Mouse (Mus musculus): Measurements from ENCODE around the gene Lmbr1l. TPM values are rescaled to one million over a fixed set of nuclear protein-coding genes. Genes with fewer than 3 reads are reported as not detected.
"Not testable (repeated sequence)": the region's sequence is repeated elsewhere in the genome, so short reads cannot be mapped to it uniquely, and the experiment has no call there.

Gene Lmbr1l
- polyA plus RNA-seq, 2 experiments from 2014 or later: 24.2 to 42.0 TPM

GRCm38 (mm10) chr15:98934217-98934839, 16.3 kb upstream of the Lmbr1l start, which contains the start of gene Tuba1b:
TSS of gene Tuba1b (minus strand) at chr15:98934565.
- ATAC-seq: peak; percentile 78

- peak; percentile 58 for ATAC-seq
Measured at GRCm38 (mm10) chr15:98933833-98934216, 15.8 kb upstream of the Lmbr1l start.

- not testable (repeated sequence) for ATAC-seq
Measured at GRCm38 (mm10) chr15:98933004-98933671, 15.1 kb upstream of the Lmbr1l start.

- no peak for ATAC-seq
Measured at GRCm38 (mm10) chr15:98930998-98931397, 13.0 kb upstream of the Lmbr1l start.

- no peak for ATAC-seq
Measured at GRCm38 (mm10) chr15:98930017-98930734, 12.1 kb upstream of the Lmbr1l start.

- peak; percentile 31 for ATAC-seq
Measured at GRCm38 (mm10) chr15:98928598-98929240, 10.7 kb upstream of the Lmbr1l start.

- ATAC-seq: peak; percentile 84
Measured at GRCm38 (mm10) chr15:98927566-98927965, 9.5 kb upstream of the Lmbr1l start.

- ATAC-seq: no peak
Measured at GRCm38 (mm10) chr15:98924682-98925081, 6.7 kb upstream of the Lmbr1l start.

- no peak for ATAC-seq
Measured at GRCm38 (mm10) chr15:98923031-98923537, 5.1 kb upstream of the Lmbr1l start.

GRCm38 (mm10) chr15:98922581-98922980, 4.5 kb upstream of the Lmbr1l start:
- no peak for ATAC-seq

GRCm38 (mm10) chr15:98921510-98921909, 3.5 kb upstream of the Lmbr1l start:
- ATAC-seq: no peak

- not testable (repeated sequence) for ATAC-seq
Measured at GRCm38 (mm10) chr15:98918499-98918895, 466 bp upstream of the Lmbr1l start.

- no peak for ATAC-seq
Measured at GRCm38 (mm10) chr15:98917091-98917490, 940 bp downstream of the Lmbr1l start.

- no peak for ATAC-seq
Measured at GRCm38 (mm10) chr15:98916016-98916415, 2.0 kb downstream of the Lmbr1l start.

GRCm38 (mm10) chr15:98914903-98915302, 3.1 kb downstream of the Lmbr1l start:
- ATAC-seq: no peak

- ATAC-seq: no peak
Measured at GRCm38 (mm10) chr15:98904692-98905091, 13.3 kb downstream of the Lmbr1l start.

GRCm38 (mm10) chr15:98902600-98902999, 15.4 kb downstream of the Lmbr1l start:
- no peak for ATAC-seq

- no peak for ATAC-seq
Measured at GRCm38 (mm10) chr15:98901530-98901929, 16.5 kb downstream of the Lmbr1l start.

GRCm38 (mm10) chr15:98897928-98898800, 19.9 kb downstream of the Lmbr1l start, which contains the start of gene Dhh:
TSS of gene Dhh (minus strand) at chr15:98898540.
- no peak for ATAC-seq

GRCm38 (mm10) chr15:98897495-98897894, 20.5 kb downstream of the Lmbr1l start:
- ATAC-seq: no peak

All from activated CD4-positive, CD25-positive, alpha-beta regulatory T cell, adult 4 months (primary cell).